Mouse (Mus musculus) hindlimb bud, embryonic 11.5 days (tissue): ENCODE measurements at regions not wholly inside any gene's neighbourhood (a gene's known extent, or its start where the extent isn't known, plus 50 kb on each side); places are given as distances from the start of the nearest gene placed in this dataset.

Experiments
- DNase-seq: peaks from one replicate; pipeline ENCODE4 v3.0.0-alpha.2; 2012; ENCODE audit warnings: low read depth, low spot score; ENCODE audit errors: extremely low spot score

DNA sequence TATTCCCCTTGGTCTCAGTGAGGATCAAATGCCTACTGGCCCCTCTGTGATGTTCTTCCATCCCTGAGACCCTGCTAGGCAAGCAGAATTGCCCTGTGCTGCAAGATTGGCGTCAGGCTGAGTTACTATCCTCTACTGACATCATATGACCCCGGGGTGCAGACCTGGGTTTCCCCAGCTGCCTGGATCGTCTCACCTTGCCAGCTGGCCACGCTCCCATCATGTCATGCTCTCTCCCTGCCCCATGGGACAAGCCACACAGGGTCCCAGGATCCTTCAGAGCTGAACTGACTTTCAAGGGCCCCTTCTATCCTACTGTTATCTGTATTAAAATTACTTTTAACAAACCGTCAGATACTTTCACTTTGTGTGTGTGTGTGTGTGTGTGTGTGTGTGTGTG is 72.6 kb upstream of the Dio3 start:
- no peak for DNase-seq

DNA sequence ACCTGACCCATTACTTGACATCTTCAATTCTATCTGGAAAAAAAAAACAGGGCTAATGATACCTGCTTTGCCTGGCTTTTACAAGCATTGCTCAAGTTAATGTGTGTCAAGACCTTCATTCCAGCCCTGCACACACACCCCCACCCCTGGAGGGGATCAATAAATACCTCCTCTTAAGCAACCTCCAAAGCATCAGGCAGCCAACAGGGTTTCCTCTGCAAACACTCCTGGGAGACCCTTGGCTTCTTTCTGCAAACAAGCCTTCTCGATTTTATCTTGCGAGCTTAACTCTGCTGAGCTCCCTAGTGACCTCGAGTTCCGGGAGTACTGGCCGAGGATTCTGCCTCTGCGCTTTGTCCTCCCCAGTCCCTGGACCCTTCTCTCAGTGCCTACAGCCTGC is 72.1 kb upstream of the Dio3 start:
- no peak for DNase-seq

DNA sequence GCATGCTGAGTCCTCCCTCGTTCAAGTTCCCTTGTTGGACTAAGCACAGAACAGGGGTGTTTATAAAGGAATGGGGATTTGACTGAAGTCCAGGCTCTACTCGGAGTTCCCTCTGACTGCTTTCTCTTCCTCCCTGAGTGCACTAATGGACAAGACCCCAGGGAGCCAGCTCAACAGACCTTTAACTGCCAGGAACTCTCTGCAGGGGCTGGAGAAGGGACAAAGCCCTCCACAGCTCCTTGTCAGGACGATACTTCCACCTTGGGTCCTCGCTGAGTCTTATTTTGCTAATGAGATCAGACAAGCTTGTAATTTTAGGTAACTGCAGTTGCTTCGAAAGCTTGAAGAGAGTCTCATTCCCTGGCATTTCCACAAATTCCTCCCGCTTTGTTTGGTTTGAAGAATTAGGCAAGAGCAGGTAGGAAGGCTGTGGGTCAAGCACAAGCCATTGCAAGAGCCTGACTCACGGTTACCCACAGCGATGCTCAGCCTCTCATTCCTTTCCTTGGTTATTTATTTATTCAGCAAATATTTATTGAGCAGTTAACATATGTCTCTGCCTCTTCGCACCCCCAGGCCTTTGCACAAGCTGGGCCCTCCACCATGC is 71.5 kb upstream of the Dio3 start:
- DNase-seq: no peak

DNA sequence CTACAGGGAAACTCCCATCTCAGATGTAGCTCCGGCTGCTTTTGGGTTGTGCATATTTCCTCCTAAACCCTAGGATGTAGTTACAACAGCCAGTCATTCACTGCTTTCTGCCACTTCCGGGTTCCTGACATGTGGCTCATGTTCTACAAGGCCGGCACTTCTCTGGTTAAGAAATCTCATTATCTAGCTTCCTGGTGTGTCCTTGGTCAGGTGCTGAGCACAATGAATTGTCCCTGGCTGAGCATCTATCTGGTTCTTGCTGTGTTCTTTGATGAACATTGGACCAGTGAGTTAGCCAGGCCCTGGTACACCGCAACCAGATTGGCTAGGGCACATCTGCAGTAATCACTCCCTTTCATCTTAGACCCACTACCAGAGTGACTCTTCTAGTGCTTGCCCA is 66.2 kb upstream of the Dio3 start:
- DNase-seq: no peak

DNA sequence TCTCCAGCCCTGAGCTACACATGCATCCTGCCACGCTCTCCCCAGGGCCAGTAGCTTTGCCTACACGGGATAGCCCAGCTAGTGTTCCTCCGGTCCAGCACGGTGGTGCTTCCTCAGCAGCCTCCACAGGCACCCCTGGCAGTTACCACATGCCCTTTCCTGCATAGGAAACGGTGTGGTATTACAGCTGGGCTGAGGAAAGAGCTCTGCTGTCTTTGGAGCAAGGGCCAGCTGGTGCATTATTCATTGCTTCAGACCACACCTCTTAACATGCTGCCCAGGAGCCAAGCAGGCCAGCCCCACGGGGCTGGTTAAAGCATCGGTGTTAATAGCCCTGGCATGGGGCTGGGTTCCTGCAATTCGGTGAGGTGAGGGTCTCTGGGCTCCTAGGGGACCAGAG is 64.0 kb upstream of the Dio3 start:
- DNase-seq: no peak

DNA sequence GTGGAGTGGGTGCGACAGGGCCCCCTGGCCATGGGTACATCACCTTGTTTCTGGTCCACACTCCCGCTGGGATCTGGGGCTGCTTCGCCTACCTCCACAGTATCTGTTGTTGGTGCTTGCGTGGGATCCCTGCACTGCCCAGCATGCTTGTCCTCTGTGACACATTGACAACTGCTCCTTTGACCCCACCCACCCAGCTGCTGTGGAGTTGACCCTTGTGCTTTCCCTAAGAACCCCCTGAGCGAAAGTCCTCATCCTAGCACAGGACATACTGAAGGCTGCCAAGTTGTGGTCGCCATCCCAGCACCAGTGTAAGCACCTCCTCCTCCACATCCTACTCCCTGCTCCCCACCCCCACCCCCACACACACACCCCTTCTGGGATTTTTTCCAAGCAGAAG is 63.6 kb upstream of the Dio3 start:
- no peak for DNase-seq

DNA sequence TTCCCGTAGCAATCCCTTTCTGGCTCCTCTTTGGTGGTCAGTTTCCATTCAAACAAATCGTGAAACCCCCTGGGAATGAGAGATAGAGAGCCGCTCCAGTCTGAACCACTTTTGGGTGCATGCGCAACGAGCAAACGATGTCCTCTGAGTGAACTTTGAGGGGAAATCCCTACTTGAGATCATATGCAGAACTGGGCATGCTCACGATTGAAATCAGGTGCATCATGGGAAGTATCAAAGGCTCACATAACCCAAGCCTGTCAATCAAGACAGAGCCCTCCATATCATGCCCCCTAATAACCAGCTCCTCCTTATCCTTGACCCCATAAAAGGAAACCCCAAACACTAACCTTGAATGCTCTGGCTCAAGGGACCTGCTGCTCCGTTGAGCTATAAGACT is 59.1 kb upstream of the Dio3 start:
- DNase-seq: no peak

DNA sequence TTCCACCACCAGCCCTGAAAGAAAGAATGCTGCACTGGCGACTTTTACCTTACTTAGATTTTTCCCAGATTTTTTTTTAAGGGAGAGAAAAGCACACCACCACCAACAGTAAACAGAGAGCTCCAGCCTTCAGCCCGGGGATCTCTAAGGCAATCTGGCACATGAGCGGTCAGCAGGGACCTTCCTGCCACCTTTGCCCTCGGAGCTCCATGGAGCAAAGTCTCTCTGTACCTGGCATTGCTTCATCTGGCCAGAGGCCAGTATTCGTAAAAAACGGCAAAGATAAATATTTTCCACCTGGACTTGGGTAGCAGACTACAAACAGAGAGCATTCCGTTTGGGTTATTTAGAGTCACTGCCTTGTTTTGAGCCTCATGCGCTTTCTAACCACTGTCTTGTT is 58.4 kb upstream of the Dio3 start:
- no peak for DNase-seq

DNA sequence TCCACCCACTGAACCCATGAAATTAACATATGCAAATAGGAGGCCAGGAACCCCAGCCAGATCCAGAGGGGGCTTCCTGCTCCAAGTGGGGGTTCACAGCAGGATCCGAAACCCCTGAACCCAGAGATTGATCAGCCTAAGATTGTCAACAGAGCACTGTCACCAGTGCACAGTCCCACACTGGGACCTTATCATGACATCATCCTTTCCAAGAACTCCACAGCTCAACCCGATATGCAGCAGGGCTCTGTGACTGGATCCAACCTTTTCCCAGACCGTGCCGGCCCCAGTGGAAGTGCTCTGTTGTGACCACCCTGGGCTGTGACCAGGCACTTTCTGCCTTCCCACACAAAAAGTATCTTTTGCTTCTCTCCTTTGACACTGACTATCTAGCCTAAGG is 57.7 kb upstream of the Dio3 start:
- DNase-seq: no peak

DNA sequence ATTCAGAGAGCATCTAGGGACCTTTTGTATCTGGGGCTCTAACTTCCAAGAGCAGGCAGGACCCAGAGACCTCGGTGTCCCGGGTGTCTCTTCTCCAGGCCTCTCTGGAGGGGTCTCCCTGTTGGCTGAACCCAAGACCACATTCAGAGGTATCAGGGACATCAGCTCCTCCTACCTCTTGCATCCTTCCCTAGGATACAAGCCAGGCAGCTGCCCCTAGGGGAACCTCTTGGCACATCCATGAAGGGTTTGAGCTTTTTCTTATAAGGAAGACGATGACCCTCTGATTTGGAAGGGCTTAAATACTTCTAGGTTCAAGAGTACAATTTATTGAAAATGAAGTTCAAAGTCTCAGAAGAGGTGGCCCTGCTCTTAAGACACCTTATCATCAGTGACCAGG is 57.2 kb upstream of the Dio3 start:
- DNase-seq: no peak

DNA sequence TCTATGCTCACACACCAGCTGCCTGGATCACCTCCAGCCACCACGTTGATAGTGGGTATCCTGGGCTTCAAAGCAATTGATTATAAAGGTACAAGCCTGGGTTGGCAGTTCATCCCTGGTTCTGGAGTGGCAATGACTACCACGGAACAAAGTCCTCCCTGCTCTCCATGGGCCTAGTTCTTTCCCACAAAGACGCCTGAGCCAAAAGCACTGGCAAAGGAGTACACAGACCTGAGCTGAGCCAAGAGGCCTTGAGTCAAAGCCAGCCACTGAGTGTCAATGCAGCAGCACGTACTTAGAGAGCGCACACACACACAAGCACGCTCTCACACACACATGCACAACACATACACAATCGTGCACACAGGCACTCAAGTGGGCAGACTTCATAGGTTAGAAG is 54.6 kb upstream of the Dio3 start:
- no peak for DNase-seq

DNA sequence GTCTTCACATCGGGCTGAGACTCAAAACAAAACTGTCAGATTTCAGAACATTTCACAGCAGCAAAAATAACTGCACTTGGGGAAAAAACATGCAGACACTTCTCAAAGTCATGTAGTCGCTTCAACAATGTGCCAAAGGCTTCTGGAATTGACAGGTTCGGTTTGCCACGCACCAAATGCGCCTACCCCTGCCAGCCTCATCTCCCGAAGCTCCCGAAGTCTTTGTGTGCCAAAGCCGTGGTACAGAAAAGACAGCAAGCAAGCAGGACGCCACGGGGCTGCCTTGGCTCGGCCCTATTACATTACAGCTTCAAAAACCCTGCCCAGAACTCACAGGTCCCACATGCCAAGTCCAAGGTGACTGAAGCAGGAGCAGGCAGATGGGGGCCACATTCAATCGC is 50.9 kb upstream of the Dio3 start:
- DNase-seq: no peak
